Mouse (Mus musculus) neutrophil, adult 5-6 weeks (primary cell): ENCODE data around the gene Olfr406. TPM values are rescaled to one million over a fixed set of nuclear protein-coding genes. Genes with fewer than 3 reads are reported as not detected.

Experiments
- ATAC-seq: fragments of 151-379, 151-347 bp; 2 replicates; pipeline ENCODE4 v1.8.0; 2017; ENCODE audit warnings: mild to moderate bottlenecking, moderate TSS enrichment; ENCODE audit not compliant: insufficient number of reproducible peaks, poor library complexity, low FRiP score, severe bottlenecking; ENCODE audit errors: extremely low read depth
- total RNA-seq: library from RNA; stranded (forward); fragments of 200-1000 nt; gene quantifications from 2 replicates; pipeline ENCODE4 v1.2.3, GENCODE M21; 2017

The Olfr406 gene
- not detected in 2 replicates for total RNA-seq

GRCm38 (mm10) chr11:74259508-74259907 lies at the start of gene Olfr406:
Gene Olfr406, plus strand, starts transcription at chr11:74259808.
- ATAC-seq, result no peak

GRCm38 (mm10) chr11:74211279-74211678 lies 48.3 kb upstream of the Olfr406 start, which contains the start of gene Olfr43:
Gene Olfr43, minus strand, starts transcription at chr11:74211379.
- ATAC-seq, result no peak

GRCm38 (mm10) chr11:74241201-74241600 lies 18.4 kb upstream of the Olfr406 start:
- ATAC-seq, result no peak

- ATAC-seq, result no peak
These were observed 23.8 kb downstream of the Olfr406 start, which contains the start of gene Olfr59 for GRCm38 (mm10) chr11:74283436-74283835. Gene Olfr59, plus strand, starts transcription at chr11:74283736.

GRCm38 (mm10) chr11:74287256-74287655 lies 27.6 kb downstream of the Olfr406 start:
- no peak for ATAC-seq

Other genes starting within 250 kb of the Olfr406 start
- not detected in 2 replicates for gene Olfr139, start 203.3 kb upstream of the Olfr406 start, total RNA-seq
- not detected in 2 replicates for gene Olfr399, start 203.2 kb upstream of the Olfr406 start, total RNA-seq
- not detected in 2 replicates for gene Zfp616, start 189.9 kb upstream of the Olfr406 start, total RNA-seq
- not detected in 2 replicates for gene Olfr401, start 146.1 kb upstream of the Olfr406 start, total RNA-seq
- gene Olfr402, start 106.3 kb upstream of the Olfr406 start, total RNA-seq, result 0.12 TPM in 1 of 2 replicates, not detected in the other
- gene Olfr403, start 73.6 kb upstream of the Olfr406 start, total RNA-seq, result not detected in 2 replicates
- gene Olfr43, start 48.4 kb upstream of the Olfr406 start, total RNA-seq, result not detected in 2 replicates
- 0.70 TPM in 1 of 2 replicates, not detected in the other for gene Olfr59, start 23.9 kb downstream of the Olfr406 start, total RNA-seq
- not detected in 2 replicates for gene Olfr410, start 78.2 kb downstream of the Olfr406 start, total RNA-seq
- not detected in 2 replicates for gene Olfr411, start 92.8 kb downstream of the Olfr406 start, total RNA-seq
- gene Olfr412, start 102.3 kb downstream of the Olfr406 start, total RNA-seq, result not detected in 2 replicates